Mouse (Mus musculus) gastrocnemius, postnatal 14 days (tissue): Measurements from ENCODE around the gene Lgals2. TPM values are rescaled to one million over a fixed set of nuclear protein-coding genes. Genes with fewer than 3 reads are reported as not detected.

Experiments used
- DNase-seq: peaks from one replicate; pipeline ENCODE4 v3.0.0; 2021; ENCODE audit warnings: mixed read lengths
- intact Hi-C: fragments of 180-260 bp; cut with DNase I; formaldehyde crosslinking; loops from one replicate; pipeline ENCODE4 v1.15.1; 2025; ENCODE audit warnings: low total_unique reads
- total RNA-seq, 2 experiments: library from RNA; stranded (reverse); gene quantifications; 2 replicates each; pipeline ENCODE4 v1.2.3; 2021

Lgals2 gene
- total RNA-seq, 2 experiments from 2014 or later = not detected

DNA sequence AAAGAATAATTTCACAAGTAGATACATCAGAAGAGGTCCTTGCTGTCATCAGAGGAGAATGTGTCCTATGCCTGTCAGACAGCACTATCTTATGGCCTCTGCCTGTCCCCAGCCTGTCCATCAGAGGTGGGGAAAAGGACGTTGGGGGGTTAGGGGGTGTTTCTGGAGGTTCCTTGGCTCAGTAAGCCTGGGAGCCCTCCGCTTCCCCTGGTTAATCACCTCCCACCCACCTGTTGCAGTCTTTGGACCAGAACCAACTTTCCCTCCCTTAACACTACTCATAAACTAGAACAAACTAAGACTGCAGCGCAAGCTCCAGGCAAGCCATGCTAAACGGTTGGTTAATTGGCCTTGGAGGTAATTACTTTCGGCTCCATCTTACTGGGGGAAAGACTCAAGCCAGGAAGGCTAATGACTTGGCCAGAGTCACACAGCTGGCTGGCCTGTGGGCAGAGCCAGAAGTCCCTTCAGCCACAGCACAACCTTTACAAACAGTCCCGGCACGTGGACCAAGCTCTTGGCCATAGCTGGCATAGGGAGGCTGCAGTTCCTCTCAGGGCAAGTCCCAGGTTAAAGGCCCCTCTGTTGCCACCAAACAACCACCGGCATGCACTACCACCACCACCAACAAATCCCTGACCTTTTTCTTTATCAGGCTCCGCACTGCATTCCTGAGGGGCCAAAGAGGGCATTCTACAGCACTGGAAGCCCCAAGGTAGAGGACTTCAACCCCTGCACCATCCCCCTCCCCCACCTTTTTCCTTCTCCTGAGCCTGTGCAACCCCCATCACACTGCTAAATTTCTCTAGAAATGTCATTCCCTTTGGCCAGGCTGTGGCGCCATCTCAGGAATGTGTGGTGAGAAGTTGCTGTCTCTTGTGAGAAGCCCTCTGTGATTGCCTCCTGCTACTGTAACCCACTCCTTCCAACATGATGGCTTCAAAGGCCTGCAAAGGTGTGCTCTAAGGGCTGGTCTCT lies 24.3 kb downstream of the Lgals2 start:
- intact Hi-C loops = no loop called here
- DNase-seq = no peak

DNA sequence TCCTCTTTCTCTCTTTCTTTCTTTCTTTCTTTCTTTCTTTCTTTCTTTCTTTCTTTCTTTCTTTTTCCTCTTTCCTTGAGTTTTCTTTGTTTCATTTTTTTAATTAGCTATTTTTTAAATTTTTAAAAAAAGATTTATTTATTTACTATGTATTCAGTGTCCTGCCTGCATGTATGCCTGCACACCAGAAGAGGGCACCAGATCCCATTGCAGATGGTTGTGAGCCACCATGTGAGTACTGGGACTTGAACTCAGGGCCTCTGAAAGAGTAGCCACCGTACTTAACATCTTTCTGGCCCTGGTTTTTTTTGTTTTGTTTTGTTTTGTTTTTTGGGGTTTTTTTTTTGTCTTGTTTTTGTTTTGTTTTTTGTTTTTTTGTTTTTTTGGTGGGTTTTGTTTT lies 25.7 kb downstream of the Lgals2 start:
- intact Hi-C loops = loop anchor here (5.0 kb wide), 1 partner anchor 38 kb away; no protein-coding TSS in a partner anchor
- no peak for DNase-seq

DNA sequence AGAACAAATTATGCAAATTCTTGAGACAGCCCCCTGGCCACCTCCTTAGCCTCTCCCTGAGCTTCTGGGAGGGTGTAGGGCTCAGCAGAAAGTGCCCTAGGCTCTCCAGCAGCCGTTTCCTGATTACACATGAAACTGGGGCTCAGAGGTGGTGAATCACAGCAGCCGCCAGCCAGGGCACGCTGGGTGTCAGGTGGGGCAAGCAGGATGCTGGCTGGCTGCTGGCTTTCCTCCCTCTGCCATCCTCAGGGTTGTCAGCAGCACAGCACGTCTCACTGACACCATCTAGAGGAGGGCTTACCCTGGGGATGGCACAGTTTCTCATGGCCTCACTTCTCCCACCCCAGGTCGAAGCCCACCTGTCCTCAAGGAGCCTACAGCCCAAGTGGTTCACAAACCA lies 27.0 kb downstream of the Lgals2 start:
- intact Hi-C loops = loop anchor here (5.0 kb wide), 1 partner anchor 39 kb away; no protein-coding TSS in a partner anchor
- DNase-seq = no peak

DNA sequence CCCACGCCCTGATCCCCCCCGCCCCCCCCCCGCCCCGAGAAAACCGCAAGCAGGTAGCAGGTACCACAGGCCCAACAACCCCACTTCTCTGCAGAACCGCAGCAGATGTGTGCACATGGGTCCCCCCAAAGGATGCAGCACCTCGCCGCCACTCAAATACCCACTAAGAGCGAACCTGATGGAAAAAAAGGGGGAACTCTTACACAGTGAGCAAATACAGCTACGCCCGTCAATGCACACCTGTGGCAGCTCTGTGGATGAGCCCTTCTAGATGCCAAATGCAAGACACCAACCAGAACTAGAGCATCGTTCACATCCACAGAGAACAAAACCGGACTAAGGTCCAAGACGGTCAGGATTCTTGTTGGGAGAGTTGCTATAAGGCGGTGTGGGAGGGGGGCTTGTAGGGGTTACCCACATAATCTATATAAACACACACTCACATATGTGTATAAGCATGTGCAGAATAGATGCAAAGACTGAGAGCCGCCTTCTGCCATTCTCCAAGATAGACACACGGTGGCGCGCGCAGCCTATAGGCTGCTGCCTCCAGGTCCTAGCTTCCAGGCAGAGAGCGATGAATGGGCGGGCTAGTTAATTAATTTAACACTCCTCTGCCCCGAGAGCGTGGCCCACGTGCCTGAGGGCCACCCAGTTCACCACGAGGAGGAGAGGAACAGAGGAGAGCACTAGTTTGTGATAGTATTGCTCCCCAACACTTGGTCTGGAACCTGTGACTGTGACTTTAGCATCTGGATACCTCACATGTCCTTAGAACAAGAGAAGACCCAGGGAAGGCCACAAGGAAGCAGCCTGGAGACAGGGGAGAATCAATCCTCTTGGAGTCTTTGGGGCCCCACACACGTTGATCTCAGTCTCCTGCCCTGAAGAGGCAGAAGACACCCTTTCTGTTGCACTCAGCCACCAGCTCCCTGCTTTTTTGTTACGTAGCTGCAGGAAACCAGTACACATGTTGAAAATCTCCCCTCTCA lies 28.8 kb downstream of the Lgals2 start:
- DNase-seq = peak; percentile 75
- intact Hi-C loops = loop anchor here (2.0 to 5.0 kb wide), 2 partner anchors 22 to 41 kb away; no protein-coding TSS in a partner anchor

DNA sequence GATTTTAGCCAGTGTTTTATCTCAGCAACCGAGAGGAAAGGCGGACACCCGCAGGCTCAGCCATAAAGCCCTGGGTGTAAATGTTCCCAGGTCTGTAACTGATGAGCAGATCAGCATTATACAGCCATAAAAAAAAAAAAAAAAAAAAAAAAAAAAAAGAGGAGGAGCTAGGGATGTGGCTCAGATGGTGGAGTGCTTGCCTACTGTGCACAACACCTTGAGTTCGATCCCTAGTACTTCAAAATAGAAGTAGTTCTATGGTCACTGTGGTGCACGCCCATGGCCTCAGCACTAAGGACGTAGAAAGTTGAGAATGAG lies 39.3 kb downstream of the Lgals2 start:
- DNase-seq = no peak
- intact Hi-C loops = loop anchor here (5.0 kb wide), 1 partner anchor 36 kb away; no protein-coding TSS in a partner anchor

DNA sequence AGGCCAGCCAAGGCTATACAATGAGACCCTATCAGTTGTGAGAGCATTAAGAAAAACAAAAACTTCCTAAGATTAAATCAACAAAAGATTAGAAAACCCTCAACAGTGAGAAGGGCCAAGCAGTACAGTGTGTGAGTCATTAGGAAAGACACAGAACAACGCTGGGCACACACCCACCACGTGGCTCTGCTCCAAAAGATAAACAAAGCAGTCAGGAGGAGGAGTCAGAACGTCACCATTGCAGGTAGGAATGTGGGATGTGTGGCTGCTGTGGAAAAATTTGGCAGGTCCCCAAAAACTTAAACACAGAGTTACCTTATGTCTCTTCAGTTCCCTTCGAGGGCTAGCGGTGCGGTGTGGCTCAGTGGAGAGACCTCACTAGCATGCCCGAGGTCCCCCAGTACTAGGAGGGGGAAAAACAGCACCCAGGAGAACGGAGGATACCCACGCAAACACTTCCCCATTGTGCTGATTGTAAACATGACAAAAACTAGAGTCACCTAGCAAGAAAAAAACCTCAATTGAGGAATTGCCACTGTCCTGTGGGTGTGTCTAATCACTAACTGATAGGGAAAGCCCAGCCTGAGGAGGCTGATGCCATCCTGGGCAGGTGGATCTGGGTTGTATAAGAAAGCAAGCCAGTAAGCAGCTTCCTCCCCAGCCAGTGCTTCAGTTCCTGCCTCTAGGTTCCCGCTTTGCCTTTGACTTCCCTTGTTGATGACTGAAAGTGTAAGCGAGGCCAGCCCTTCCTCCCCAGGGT lies 39.8 kb downstream of the Lgals2 start:
- intact Hi-C loops = loop anchor here (5.0 kb wide), 1 partner anchor 37 kb away; no protein-coding TSS in a partner anchor
- DNase-seq = no peak

DNA sequence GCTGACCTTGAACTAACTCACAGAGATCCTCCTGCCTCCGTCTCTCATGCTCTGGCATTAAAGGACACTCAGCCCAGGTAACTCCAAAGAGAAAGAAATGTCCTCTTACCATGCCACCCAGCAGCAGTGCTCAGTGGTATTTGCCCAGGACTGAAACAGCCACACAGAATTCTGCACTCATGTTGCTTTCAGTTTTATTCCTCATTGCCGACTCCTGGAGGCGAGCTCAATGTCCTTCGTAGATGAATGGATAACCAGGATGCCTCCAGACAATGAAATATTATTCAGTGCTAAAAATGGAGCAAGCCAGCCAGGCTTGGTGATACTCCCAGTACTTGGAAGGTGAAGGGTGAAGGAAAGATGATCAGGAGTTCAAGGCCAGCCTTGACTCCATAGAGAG lies 41.7 kb downstream of the Lgals2 start:
- DNase-seq = no peak
- intact Hi-C loops = no loop called here

DNA sequence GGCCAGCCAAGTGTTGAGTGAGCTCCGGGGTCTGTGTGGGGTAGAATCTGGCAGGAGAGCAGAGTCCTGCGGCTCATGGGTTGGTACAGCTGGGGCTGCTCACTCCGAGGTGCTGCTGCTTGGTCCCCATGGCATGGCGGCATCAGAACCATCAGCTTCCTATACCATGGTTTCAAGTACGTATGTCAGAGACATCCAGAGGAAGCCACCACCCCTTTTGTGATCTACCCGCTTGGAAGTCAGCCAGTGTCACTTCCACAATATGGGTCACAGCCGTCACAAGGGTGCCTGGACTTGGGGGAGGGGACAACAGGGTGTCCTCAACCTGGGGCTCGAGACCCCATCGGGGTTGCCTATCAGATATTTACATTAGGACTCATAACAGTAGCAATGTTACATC lies 45.2 kb downstream of the Lgals2 start:
- intact Hi-C loops = no loop called here
- no peak for DNase-seq

DNA sequence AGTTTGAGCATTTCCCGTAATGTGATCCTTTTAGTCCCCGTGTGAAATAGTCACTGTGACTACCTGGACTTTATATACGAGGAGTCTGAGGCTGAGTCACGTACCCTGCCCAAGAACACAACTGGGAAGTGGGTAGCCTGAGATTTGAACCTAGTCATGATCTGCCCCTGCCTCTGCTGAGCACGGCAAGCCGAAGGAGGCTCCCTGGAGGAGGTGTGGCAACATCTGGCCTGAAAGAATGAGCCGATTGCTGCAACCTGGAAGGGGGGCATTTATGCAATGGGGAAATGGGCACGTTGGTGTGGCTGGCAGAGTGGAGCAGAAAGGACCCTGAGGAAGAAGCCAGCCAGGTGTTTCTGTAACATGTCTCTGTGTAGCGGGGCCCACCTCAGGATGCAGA lies 45.6 kb downstream of the Lgals2 start:
- DNase-seq = no peak
- intact Hi-C loops = no loop called here

DNA sequence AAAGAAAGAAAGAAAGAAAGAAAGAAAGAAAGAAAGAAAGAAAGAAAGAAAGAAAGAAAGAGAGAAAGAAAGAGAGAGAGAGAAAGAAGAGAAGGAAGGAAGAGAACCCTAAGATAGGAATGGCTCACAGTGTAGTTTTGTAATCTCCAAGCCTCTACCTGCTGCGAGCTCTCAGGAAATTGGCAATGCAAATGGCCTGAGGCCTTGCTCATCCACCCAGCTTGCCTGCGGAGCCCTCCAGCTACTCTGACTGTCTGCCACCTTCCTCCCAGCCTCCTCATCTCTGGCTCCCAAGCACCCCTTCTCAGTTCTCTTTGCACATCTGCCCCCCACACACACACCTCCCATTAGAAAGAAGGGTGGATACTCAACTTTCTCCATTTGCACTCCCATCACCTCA lies 46.3 kb downstream of the Lgals2 start:
- DNase-seq = no peak
- intact Hi-C loops = no loop called here

DNA sequence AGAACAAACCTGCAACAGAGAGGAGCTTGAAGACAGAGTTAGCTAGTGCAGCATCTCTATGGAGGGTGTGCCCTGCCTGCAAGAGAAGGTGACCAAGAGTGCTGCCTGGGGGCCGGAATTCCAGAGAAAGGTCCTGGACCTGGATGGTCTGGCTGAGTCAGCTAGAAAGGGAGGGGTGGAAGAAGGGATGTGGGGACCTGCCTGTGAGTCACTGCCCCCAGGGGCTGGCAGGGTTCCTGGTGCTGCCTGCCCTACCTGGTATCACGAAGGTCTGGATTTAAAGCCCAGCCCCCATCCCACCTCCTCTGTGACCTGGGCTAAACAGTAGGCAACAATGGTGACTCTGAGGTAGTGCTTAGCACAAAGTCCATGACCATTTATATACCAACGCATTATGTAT lies 48.2 kb downstream of the Lgals2 start:
- intact Hi-C loops = no loop called here
- no peak for DNase-seq

DNA sequence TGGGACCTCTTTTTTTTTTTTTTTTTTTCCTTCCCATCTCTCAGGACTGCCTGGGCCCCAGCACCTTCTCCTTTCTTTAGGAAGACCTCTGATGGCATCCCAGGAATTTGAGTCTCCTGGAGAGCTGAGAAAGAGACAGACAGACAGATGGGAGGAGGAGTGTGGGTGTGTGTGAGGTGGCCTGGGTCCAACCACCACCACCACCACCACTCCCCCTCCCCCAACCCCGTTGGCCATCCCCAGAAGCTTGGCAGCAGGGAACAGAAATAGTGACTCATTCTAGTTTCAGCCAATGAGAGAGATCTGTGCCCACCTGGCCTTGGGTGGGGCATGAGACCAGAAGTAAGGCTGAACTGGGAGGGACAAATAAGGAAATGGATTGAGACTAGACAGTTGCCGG lies 48.7 kb downstream of the Lgals2 start:
- intact Hi-C loops = no loop called here
- no peak for DNase-seq

DNA sequence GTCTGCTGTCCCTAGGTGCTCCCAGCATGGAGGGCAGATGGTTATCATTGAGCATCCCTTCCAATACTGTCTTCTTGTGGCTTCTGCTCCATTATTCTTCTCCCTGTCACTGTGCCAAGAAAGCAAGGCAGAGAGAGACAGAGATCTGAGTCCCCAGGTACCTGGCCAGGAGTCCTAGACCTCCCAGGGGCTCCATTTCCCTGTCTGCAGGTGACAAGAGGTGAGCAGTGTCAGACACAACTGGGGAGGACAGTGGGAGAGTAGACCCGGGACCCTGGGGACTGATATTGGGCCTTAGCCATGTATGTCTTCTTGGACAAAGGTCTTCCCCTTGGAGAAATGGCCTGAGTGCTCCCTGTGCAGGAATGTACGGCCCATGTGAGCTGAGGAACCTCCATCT lies 50.0 kb downstream of the Lgals2 start:
- DNase-seq = peak; percentile 8
- intact Hi-C loops = no loop called here

DNA sequence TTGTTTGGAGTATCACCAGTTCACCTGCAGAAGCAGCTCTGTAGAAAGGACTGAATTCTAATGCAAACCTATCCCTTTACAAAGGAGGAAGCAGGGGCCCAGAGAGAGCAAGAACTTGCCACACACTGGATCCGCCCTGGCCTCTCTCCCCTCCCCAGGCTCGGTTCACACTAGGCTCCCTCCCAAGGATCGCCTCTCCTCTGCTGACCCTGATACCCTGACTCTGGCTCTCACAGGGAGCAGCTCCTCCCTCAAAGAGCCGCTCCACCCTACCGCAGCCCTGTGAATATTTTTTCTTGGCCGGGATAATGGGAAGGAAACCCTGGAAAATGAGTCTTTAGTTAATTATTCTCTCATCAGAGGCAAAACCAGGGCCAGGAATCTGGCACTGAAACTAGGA lies 51.0 kb downstream of the Lgals2 start:
- intact Hi-C loops = no loop called here
- peak; percentile 49 for DNase-seq

DNA sequence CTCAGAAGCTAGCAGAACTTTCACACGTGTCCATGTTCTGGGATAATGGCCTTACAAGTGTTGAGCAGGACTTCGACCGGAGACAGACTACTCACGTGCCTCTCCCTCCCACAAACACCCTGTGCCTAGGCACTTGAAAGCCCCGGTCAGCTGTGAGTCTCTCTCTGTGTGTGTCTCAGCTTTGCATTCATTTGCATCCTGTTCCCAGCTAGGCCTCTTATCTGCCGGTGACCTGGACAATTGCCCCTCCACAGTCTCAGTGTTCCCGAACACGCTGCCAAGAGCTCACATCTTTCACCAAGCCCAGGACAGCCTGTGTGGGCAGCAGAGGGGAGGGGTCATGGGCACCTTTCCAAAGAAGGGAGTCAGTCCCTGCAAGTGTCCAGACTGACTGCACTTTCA lies 51.8 kb downstream of the Lgals2 start:
- DNase-seq = peak; percentile 41
- intact Hi-C loops = no loop called here

DNA sequence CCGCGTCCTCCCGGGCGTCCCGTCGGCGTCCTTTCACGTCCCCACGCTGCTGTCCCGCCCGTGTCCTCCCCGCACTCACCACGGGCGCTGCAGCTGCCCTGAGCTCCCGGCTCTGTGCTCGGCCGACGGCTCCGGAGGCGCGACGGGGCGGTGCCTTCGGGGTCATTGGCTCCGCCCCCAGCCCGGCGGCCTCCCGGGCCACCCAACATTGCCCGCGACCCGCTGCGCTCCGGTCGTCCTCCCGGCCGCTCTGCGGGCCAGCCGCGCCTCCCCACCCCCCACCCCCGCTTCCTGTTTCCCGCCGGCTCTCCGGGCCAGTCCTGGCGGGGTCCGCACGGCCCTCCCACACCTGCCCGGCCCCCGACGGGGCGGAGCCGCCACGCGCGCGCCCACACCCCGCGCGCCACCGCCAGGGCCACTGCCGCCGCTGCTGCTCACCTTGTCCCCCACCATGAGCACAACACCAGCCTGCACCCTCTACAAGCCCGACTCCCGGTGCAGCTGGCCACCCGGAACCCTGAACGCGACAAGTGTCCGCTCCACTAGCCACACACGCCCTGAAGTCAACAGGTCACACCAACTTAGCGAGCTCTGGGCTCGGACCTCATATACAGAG lies 52.4 kb downstream of the Lgals2 start, which contains the start of gene Card10:
Gene Card10, minus strand, starts transcription at position 267 of the 616 bp plus-strand sequence.
- peak; percentile 70 for DNase-seq
- intact Hi-C loops = no loop called here

DNA sequence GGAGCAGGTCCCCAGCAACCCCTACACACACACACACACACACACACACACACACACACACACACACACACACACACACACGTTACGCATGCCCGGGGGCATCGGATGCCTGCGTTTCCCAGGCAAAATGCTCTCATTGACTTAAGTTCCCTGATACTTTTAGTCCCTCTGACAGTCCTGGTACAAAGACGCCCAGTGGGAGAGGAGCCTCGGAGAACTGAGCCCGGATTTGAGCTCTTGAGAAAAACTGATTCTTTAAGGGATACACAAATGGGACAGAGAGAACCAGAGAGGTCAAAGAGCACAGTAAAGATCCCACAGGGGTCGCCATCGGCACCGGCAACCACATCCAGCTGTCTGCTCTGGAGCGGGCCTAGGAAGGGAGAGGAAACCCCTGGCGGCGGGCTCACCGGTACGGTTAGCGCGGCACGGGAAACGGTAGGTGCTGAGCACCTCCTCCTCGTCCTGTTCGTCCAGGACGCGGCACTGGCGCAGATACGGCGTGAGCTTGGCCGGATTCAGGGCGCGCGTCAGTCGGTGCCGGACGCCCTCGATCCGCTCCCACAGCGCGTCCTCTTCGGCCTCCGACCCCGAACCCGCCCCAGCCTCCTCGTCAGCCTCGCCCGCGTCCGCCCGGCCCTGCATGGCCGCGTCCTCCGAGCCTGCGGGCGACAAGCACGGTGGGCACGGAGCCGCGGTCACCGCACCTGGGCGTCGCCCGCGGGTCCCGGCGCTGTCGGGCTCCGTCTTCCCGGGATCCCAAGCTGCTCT lies 53.2 kb downstream of the Lgals2 start:
- DNase-seq = peak; percentile 46
- intact Hi-C loops = no loop called here

DNA sequence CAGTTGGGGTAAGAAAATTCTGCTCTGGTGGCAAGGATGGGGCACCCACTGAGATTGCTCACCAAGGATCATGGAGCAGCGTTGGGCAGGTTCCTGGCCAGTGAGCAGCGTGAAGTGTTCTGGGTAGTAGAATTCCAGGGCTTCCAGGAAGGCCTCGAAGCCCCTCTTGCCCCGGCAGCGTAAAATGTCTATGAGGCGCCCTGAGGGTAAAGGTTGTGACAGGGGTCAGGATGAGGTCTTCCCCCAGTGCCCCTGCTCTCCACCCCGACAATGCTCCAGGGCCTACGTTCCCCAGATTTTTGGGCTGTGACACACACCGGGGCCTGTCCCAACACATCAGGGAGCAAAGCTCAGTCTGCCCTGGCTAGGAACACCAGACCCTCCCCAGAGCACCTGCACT lies 53.8 kb downstream of the Lgals2 start:
- DNase-seq = no peak
- intact Hi-C loops = no loop called here
